Mouse (Mus musculus): ENCODE measurements around the gene Gsdme. TPM values are rescaled to one million over a fixed set of nuclear protein-coding genes. Genes with fewer than 3 reads are reported as not detected.

Gsdme gene
- total and polyA plus RNA-seq, 2 experiments from 2014 or later, result 21.0 to 89.9 TPM

- H3K27ac ChIP-seq (ENCODE audit: low read depth, low read length), result no peak overlapping the region
- no peaks in the 10 kb centered on the region for H3K4me1 ChIP-seq (ENCODE audit: insufficient read depth)
- H3K27me3 ChIP-seq (ENCODE audit: insufficient read depth, low read length), result no peaks in the 10 kb centered on the region
- TF ChIP-seq CTCF (IDR thresholded peaks at IDR 0.05; ENCODE audit: low read depth), result no peak
- no peak overlapping the region for H3K9ac ChIP-seq
- H3K4me2 ChIP-seq (ENCODE audit: low read depth), result no peak overlapping the region
- no peaks in the 10 kb centered on the region for H3K9me3 ChIP-seq (ENCODE audit: low read length)
- DNase-seq, result no peak
- WGBS, result 84% methylated on average over 7 of the region's 7 CpGs
- ATAC-seq, result no peak
- no peak overlapping the region for H3K4me3 ChIP-seq (ENCODE audit: low read depth, low read length)
- no peaks in the 10 kb centered on the region for H3K36me3 ChIP-seq (ENCODE audit: insufficient read depth)
Measured at GRCm38 (mm10) chr6:50299071-50299470, 35.4 kb upstream of the Gsdme start.

- Histone ChIP-seq H3K27ac (ENCODE audit: low read depth, low read length) (no peak overlapping the region), H3K4me3 (ENCODE audit: low read depth, low read length) (no peak overlapping the region), H3K4me1 (ENCODE audit: insufficient read depth) (no peaks in the 10 kb centered on the region), H3K4me2 (ENCODE audit: low read depth) (no peak overlapping the region), H3K36me3 (ENCODE audit: insufficient read depth) (no peaks in the 10 kb centered on the region), H3K9ac (no peak overlapping the region), H3K9me3 (ENCODE audit: low read length) (no peaks in the 10 kb centered on the region), H3K27me3 (ENCODE audit: insufficient read depth, low read length) (no peaks in the 10 kb centered on the region)
- TF ChIP-seq CTCF (IDR thresholded peaks at IDR 0.05; ENCODE audit: low read depth), result no peak
- ATAC-seq, result no peak
- no peak for DNase-seq
- 92% methylated on average over 9 of the region's 9 CpGs for WGBS
Measured at GRCm38 (mm10) chr6:50297671-50298070, 34.0 kb upstream of the Gsdme start.

- H3K9me3 ChIP-seq (ENCODE audit: low read length), result no peaks in the 10 kb centered on the region
- H3K36me3 ChIP-seq (ENCODE audit: insufficient read depth), result no peaks in the 10 kb centered on the region
- DNase-seq (no peak), ATAC-seq (no peak)
- WGBS, result 64% methylated on average over 10 of the region's 10 CpGs
- no peak overlapping the region for H3K4me3 ChIP-seq (ENCODE audit: low read depth, low read length)
- H3K27ac ChIP-seq (ENCODE audit: low read depth, low read length), result no peak overlapping the region
- no peak overlapping the region for H3K4me2 ChIP-seq (ENCODE audit: low read depth)
- TF ChIP-seq CTCF (IDR thresholded peaks at IDR 0.05; ENCODE audit: low read depth), result no peak
- H3K4me1 ChIP-seq (ENCODE audit: insufficient read depth), result no peaks in the 10 kb centered on the region
- H3K9ac ChIP-seq, result no peak overlapping the region
- H3K27me3 ChIP-seq (ENCODE audit: insufficient read depth, low read length), result no peaks in the 10 kb centered on the region
Measured at GRCm38 (mm10) chr6:50295136-50295535, 31.5 kb upstream of the Gsdme start.

- DNase-seq (peak; percentile 86), ATAC-seq (peak; percentile 68)
- Histone ChIP-seq H3K9ac (no peak overlapping the region), H3K36me3 (ENCODE audit: insufficient read depth) (no peaks in the 10 kb centered on the region), H3K4me1 (ENCODE audit: insufficient read depth) (no peaks in the 10 kb centered on the region), H3K4me3 (ENCODE audit: low read depth, low read length) (no peak overlapping the region), H3K27me3 (ENCODE audit: insufficient read depth, low read length) (no peaks in the 10 kb centered on the region), H3K9me3 (ENCODE audit: low read length) (no peaks in the 10 kb centered on the region), H3K4me2 (ENCODE audit: low read depth) (no peak overlapping the region), H3K27ac (ENCODE audit: low read depth, low read length) (no peak overlapping the region)
- peak; percentile 96 for TF ChIP-seq CTCF (IDR thresholded peaks at IDR 0.05; ENCODE audit: low read depth)
- 44% methylated on average over 1 of the region's 1 CpGs for WGBS
Measured at GRCm38 (mm10) chr6:50294128-50294527, 30.5 kb upstream of the Gsdme start.

- no peak overlapping the region for H3K4me2 ChIP-seq (ENCODE audit: low read depth)
- no peaks in the 10 kb centered on the region for H3K4me1 ChIP-seq (ENCODE audit: insufficient read depth)
- no peak for DNase-seq
- 92% methylated on average over 4 of the region's 4 CpGs for WGBS
- ATAC-seq, result no peak
- no peaks in the 10 kb centered on the region for H3K9me3 ChIP-seq (ENCODE audit: low read length)
- H3K9ac ChIP-seq, result no peak overlapping the region
- H3K36me3 ChIP-seq (ENCODE audit: insufficient read depth), result no peaks in the 10 kb centered on the region
- no peak overlapping the region for H3K4me3 ChIP-seq (ENCODE audit: low read depth, low read length)
- H3K27me3 ChIP-seq (ENCODE audit: insufficient read depth, low read length), result no peaks in the 10 kb centered on the region
- TF ChIP-seq CTCF (IDR thresholded peaks at IDR 0.05; ENCODE audit: low read depth), result no peak
- no peak overlapping the region for H3K27ac ChIP-seq (ENCODE audit: low read depth, low read length)
Measured at GRCm38 (mm10) chr6:50291650-50292049, 28.0 kb upstream of the Gsdme start.

GRCm38 (mm10) chr6:50286881-50287280, 23.2 kb upstream of the Gsdme start:
- no peak overlapping the region for H3K9ac ChIP-seq
- no peaks in the 10 kb centered on the region for H3K36me3 ChIP-seq (ENCODE audit: insufficient read depth)
- no peak overlapping the region for H3K27ac ChIP-seq (ENCODE audit: low read depth, low read length)
- H3K4me3 ChIP-seq (ENCODE audit: low read depth, low read length), result no peak overlapping the region
- TF ChIP-seq CTCF (IDR thresholded peaks at IDR 0.05; ENCODE audit: low read depth), result no peak
- WGBS, result 79% methylated on average over 3 of the region's 3 CpGs
- no peaks in the 10 kb centered on the region for H3K27me3 ChIP-seq (ENCODE audit: insufficient read depth, low read length)
- no peaks in the 10 kb centered on the region for H3K9me3 ChIP-seq (ENCODE audit: low read length)
- DNase-seq, result no peak
- no peak overlapping the region for H3K4me2 ChIP-seq (ENCODE audit: low read depth)
- no peak for ATAC-seq
- no peaks in the 10 kb centered on the region for H3K4me1 ChIP-seq (ENCODE audit: insufficient read depth)

GRCm38 (mm10) chr6:50279642-50280041, 16.0 kb upstream of the Gsdme start:
- TF ChIP-seq CTCF (IDR thresholded peaks at IDR 0.05; ENCODE audit: low read depth), result no peak
- no peak for ATAC-seq
- H3K27ac ChIP-seq (ENCODE audit: low read depth, low read length), result no peak overlapping the region

GRCm38 (mm10) chr6:50273947-50274346, 10.3 kb upstream of the Gsdme start:
- no peak overlapping the region for H3K4me2 ChIP-seq (ENCODE audit: low read depth)
- WGBS, result 88% methylated on average over 4 of the region's 4 CpGs
- H3K9me3 ChIP-seq (ENCODE audit: low read length), result no peaks in the 10 kb centered on the region
- DNase-seq, result no peak
- no peak overlapping the region for H3K27ac ChIP-seq (ENCODE audit: low read depth, low read length)
- ATAC-seq, result no peak
- no peaks in the 10 kb centered on the region for H3K27me3 ChIP-seq (ENCODE audit: insufficient read depth, low read length)
- no peaks in the 10 kb centered on the region for H3K4me1 ChIP-seq (ENCODE audit: insufficient read depth)
- no peak overlapping the region for H3K4me3 ChIP-seq (ENCODE audit: low read depth, low read length)
- H3K9ac ChIP-seq, result no peak overlapping the region
- TF ChIP-seq CTCF (IDR thresholded peaks at IDR 0.05; ENCODE audit: low read depth), result no peak
- no peaks in the 10 kb centered on the region for H3K36me3 ChIP-seq (ENCODE audit: insufficient read depth)

More at GRCm38 (mm10) chr6:50279642-50280041, 16.0 kb upstream of the Gsdme start:
- Histone ChIP-seq H3K4me1 (ENCODE audit: insufficient read depth) (no peaks in the 10 kb centered on the region), H3K4me3 (ENCODE audit: low read depth, low read length) (no peak overlapping the region), H3K27me3 (ENCODE audit: insufficient read depth, low read length) (no peaks in the 10 kb centered on the region), H3K9me3 (ENCODE audit: low read length) (no peaks in the 10 kb centered on the region), H3K9ac (no peak overlapping the region), H3K36me3 (ENCODE audit: insufficient read depth) (no peaks in the 10 kb centered on the region), H3K4me2 (ENCODE audit: low read depth) (no peak overlapping the region)
- DNase-seq, result no peak
- 92% methylated on average over 7 of the region's 7 CpGs for WGBS

Measured in forebrain, postnatal 0 days (tissue).